Mouse (Mus musculus) bone marrow macrophage, adult 2 months (primary cell): ENCODE data around the gene Entpd7.

Source experiments
- CTCF ChIP-seq: IDR thresholded peaks from 2 replicates; pipeline ENCODE4 v1.5.1; 2012; ENCODE audit warnings: low read depth, mild to moderate bottlenecking, low read length, moderate library complexity
- POLR2A ChIP-seq: IDR thresholded peaks from 2 replicates; pipeline ENCODE4 v1.6.1; 2012; ENCODE audit warnings: mild to moderate bottlenecking, low read depth, low read length, borderline replicate concordance

DNA sequence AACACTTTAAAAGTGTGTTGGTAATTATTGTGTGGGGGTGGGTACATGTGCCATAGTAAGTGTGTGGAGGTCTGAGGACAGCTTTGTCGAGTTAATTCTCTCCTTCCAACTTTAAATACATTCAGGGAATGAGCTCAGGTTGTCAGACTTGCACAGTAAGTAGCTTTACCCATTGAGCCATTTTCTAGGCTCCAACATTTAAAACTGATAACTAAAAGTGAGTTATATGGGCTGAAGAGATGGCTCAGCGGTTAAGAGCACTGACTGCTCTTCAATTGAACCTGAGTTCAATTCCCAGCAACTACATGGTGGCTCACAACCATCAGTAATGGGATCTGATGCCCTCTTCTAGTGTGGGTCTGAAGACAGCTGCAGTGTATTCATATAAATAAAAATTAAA lies 64.8 kb downstream of the Entpd7 start:
- TF ChIP-seq POLR2A: no peak
- no peak for TF ChIP-seq CTCF
